Mouse (Mus musculus) bone marrow, adult 2 months (tissue): ENCODE data around the gene 4931406C07Rik. TPM values are rescaled to one million over a fixed set of nuclear protein-coding genes. Genes with fewer than 3 reads are reported as not detected.
"Not testable (repeated sequence)": the region's sequence is repeated elsewhere in the genome, so short reads cannot be mapped to it uniquely, and the experiment has no call there.

ENCODE experiments used
- H3K27ac ChIP-seq: fragments of 200-500 bp; 2 replicates; pipeline ENCODE4 v1.5.1; 2012; ENCODE audit warnings: low read depth, mild to moderate bottlenecking, control low read depth, inconsistent platforms, low read length; ENCODE audit not compliant: control insufficient read depth, poor library complexity, insufficient read depth
- H3K4me1 ChIP-seq: fragments of 200-500 bp; 2 replicates; pipeline ENCODE4 v1.6.1; 2011; ENCODE audit warnings: low read length; ENCODE audit not compliant: control insufficient read depth, insufficient read depth
- H3K4me3 ChIP-seq: fragments of 200-500 bp; replicated peaks from 2 replicates; pipeline ENCODE3; 2011; ENCODE audit warnings: mild to moderate bottlenecking, low read depth, low read length, control low read depth; ENCODE audit not compliant: control insufficient read depth
- CTCF ChIP-seq: fragments of 200-500 bp; IDR thresholded peaks from 2 replicates; pipeline ENCODE4 v1.5.1; 2011; ENCODE audit warnings: low read length, control low read depth; ENCODE audit not compliant: control insufficient read depth, insufficient read depth
- POLR2A ChIP-seq: fragments of 200-500 bp; IDR thresholded peaks from 2 replicates; pipeline ENCODE4 v1.6.1; 2011; ENCODE audit warnings: low read depth, mild to moderate bottlenecking, control low read depth, low read length, borderline replicate concordance; ENCODE audit not compliant: control insufficient read depth
- WGBS: fragments of 180-500 bp; shearing (Covaris S2); methylation state at CpG from one replicate; pipeline ENCODE4 v1.1.7; 2018; 5-methylcytosine and 5-hydroxymethylcytosine counted together
- polyA plus RNA-seq: library from polyadenylated mRNA; stranded (reverse); fragments of >200 nt; gene quantifications from 2 replicates; pipeline ENCODE4 v1.2.4, GENCODE M21; 2011; ENCODE audit warnings: low replicate concordance; ENCODE audit not compliant: missing spikeins, insufficient read depth, insufficient read length

Gene 4931406C07Rik
- polyA plus RNA-seq, result 6.7 and 14.5 TPM in 2 replicates

GRCm38 (mm10) chr9:15306398-15307119, at the start of gene 4931406C07Rik:
4931406C07Rik (minus strand) TSS chr9:15306448.
- peaks cover 1% of the 10 kb centered on the region; the same call in 1 of the 2 replicates for H3K4me1 ChIP-seq
- H3K27ac ChIP-seq, result peak within 1 kb of the TSS; percentile 87

GRCm38 (mm10) chr9:15349925-15350324, 43.7 kb upstream of the 4931406C07Rik start:
- 86% methylated on average over 2 of the region's 2 CpGs for WGBS

More at GRCm38 (mm10) chr9:15306398-15307119, at the start of gene 4931406C07Rik:
- peak within 1 kb of the TSS; percentile 89 for H3K4me3 ChIP-seq
- under 1% methylated on average over 35 of the region's 35 CpGs for WGBS
- TF ChIP-seq CTCF (no peak), POLR2A (no peak; the same call in 1 of the 2 replicates)

GRCm38 (mm10) chr9:15337776-15338175, 31.5 kb upstream of the 4931406C07Rik start:
- H3K4me3 ChIP-seq, result no peak overlapping the region
- no peaks in the 10 kb centered on the region for H3K4me1 ChIP-seq
- WGBS, result 94% methylated on average over 4 of the region's 4 CpGs
- TF ChIP-seq CTCF (no peak), POLR2A (no peak)
- no peak overlapping the region for H3K27ac ChIP-seq

More at GRCm38 (mm10) chr9:15349925-15350324, 43.7 kb upstream of the 4931406C07Rik start:
- Histone ChIP-seq H3K4me3 (no peak overlapping the region), H3K4me1 (no peaks in the 10 kb centered on the region), H3K27ac (no peak overlapping the region)
- TF ChIP-seq POLR2A, result no peak
- TF ChIP-seq CTCF, result no peak

- H3K4me3 ChIP-seq, result no peak overlapping the region
- no peak for TF ChIP-seq CTCF
- TF ChIP-seq POLR2A, result no peak
- 81% methylated on average over 2 of the region's 2 CpGs for WGBS
- no peaks in the 10 kb centered on the region for H3K4me1 ChIP-seq
- H3K27ac ChIP-seq, result no peak overlapping the region
These were observed 12.0 kb upstream of the 4931406C07Rik start for GRCm38 (mm10) chr9:15318170-15318742.

GRCm38 (mm10) chr9:15317223-15318169, 11.2 kb upstream of the 4931406C07Rik start:
- TF ChIP-seq POLR2A (no peak), CTCF (no peak)
- H3K27ac ChIP-seq, result no peak overlapping the region
- H3K4me3 ChIP-seq, result no peak overlapping the region
- WGBS, result 67% methylated on average over 5 of the region's 5 CpGs
- no peaks in the 10 kb centered on the region for H3K4me1 ChIP-seq

- not testable (repeated sequence) for H3K4me3 ChIP-seq, H3K4me1 ChIP-seq, H3K27ac ChIP-seq
- WGBS, result 81% methylated on average over 2 of the region's 2 CpGs
These were observed 10.0 kb upstream of the 4931406C07Rik start for GRCm38 (mm10) chr9:15316296-15316695.

- no peak overlapping the region for H3K27ac ChIP-seq
- H3K4me1 ChIP-seq, result no peaks in the 10 kb centered on the region
- 83% methylated on average over 1 of the region's 1 CpGs for WGBS
- TF ChIP-seq CTCF (no peak), POLR2A (no peak)
- H3K4me3 ChIP-seq, result no peak overlapping the region
These were observed 8.4 kb upstream of the 4931406C07Rik start for GRCm38 (mm10) chr9:15314619-15315018.

- 60% methylated on average over 5 of the region's 5 CpGs for WGBS
- TF ChIP-seq CTCF (no peak), POLR2A (no peak)
- H3K4me1 ChIP-seq, result no peaks in the 10 kb centered on the region
- no peak overlapping the region for H3K4me3 ChIP-seq
- no peak overlapping the region for H3K27ac ChIP-seq
These were observed 7.4 kb upstream of the 4931406C07Rik start for GRCm38 (mm10) chr9:15313633-15314032.
